Mouse (Mus musculus): ENCODE data around the gene Acadvl. TPM values are rescaled to one million over a fixed set of nuclear protein-coding genes. Genes with fewer than 3 reads are reported as not detected.

Gene Acadvl
- 56.3 and 61.6 TPM in 2 replicates for polyA plus RNA-seq (2015; fragmentation: Nextera tagmentation; extraction: Ambion mirVana)

- peak within 1 kb of the TSS; percentile 78 for H3K4me2 ChIP-seq (ENCODE audit: low read length)
- peaks cover 22% of the 10 kb centered on the region for H3K36me3 ChIP-seq (ENCODE audit: control insufficient read depth, insufficient read depth, low read length)
- H3K9me3 ChIP-seq (replicated peaks; ENCODE audit: control insufficient read depth, low read length, poor library complexity, severe bottlenecking) = no peaks in the 10 kb centered on the region
- H3K27me3 ChIP-seq (ENCODE audit: control insufficient read depth, insufficient read depth, low read depth, low read length) = no peaks in the 10 kb centered on the region
- peak within 1 kb of the TSS; percentile 81 for H3K27ac ChIP-seq (ENCODE audit: low read length)
- H3K9ac ChIP-seq (ENCODE audit: low read depth, low read length) = peak within 1 kb of the TSS; percentile 79
- ATAC-seq = peak; percentile 83
- under 1% methylated on average over 35 of the region's 35 CpGs for WGBS
- H3K4me3 ChIP-seq (ENCODE audit: low read depth, low read length) = peak within 1 kb of the TSS; percentile 54
- H3K4me1 ChIP-seq (ENCODE audit: control insufficient read depth, insufficient read depth, low read length) = peaks cover 31% of the 10 kb centered on the region
These were observed at the start of gene Acadvl for GRCm38 (mm10) chr11:70014880-70015558. Gene Acadvl, minus strand, starts transcription at chr11:70015411.

GRCm38 (mm10) chr11:70063053-70063452, 47.8 kb upstream of the Acadvl start:
- H3K9me3 ChIP-seq (replicated peaks; ENCODE audit: control insufficient read depth, low read length, poor library complexity, severe bottlenecking) = no peaks in the 10 kb centered on the region
- no peaks in the 10 kb centered on the region for H3K4me1 ChIP-seq (ENCODE audit: control insufficient read depth, insufficient read depth, low read length)
- H3K36me3 ChIP-seq (ENCODE audit: control insufficient read depth, insufficient read depth, low read length) = no peaks in the 10 kb centered on the region
- WGBS = 60% methylated on average over 3 of the region's 3 CpGs
- no peak overlapping the region for H3K4me2 ChIP-seq (ENCODE audit: low read length)
- ATAC-seq = no peak
- no peak overlapping the region for H3K4me3 ChIP-seq (ENCODE audit: low read depth, low read length)
- no peaks in the 10 kb centered on the region for H3K27me3 ChIP-seq (ENCODE audit: control insufficient read depth, insufficient read depth, low read depth, low read length)
- H3K9ac ChIP-seq (ENCODE audit: low read depth, low read length) = no peak overlapping the region
- no peak overlapping the region for H3K27ac ChIP-seq (ENCODE audit: low read length)

GRCm38 (mm10) chr11:70059930-70060329, 44.7 kb upstream of the Acadvl start:
- Histone ChIP-seq H3K4me1 (ENCODE audit: control insufficient read depth, insufficient read depth, low read length) (peaks cover 4% of the 10 kb centered on the region; the same call in 1 of the 2 replicates), H3K4me2 (ENCODE audit: low read length) (no peak overlapping the region), H3K4me3 (ENCODE audit: low read depth, low read length) (no peak overlapping the region), H3K36me3 (ENCODE audit: control insufficient read depth, insufficient read depth, low read length) (no peaks in the 10 kb centered on the region), H3K9ac (ENCODE audit: low read depth, low read length) (no peak overlapping the region), H3K9me3 (replicated peaks; ENCODE audit: control insufficient read depth, low read length, poor library complexity, severe bottlenecking) (no peaks in the 10 kb centered on the region), H3K27me3 (ENCODE audit: control insufficient read depth, insufficient read depth, low read depth, low read length) (no peaks in the 10 kb centered on the region), H3K27ac (ENCODE audit: low read length) (no peak overlapping the region)
- no peak for ATAC-seq
- WGBS = 68% methylated on average over 6 of the region's 6 CpGs

GRCm38 (mm10) chr11:70057805-70058204, 42.6 kb upstream of the Acadvl start:
- H3K36me3 ChIP-seq (ENCODE audit: control insufficient read depth, insufficient read depth, low read length) = no peaks in the 10 kb centered on the region
- no peaks in the 10 kb centered on the region for H3K27me3 ChIP-seq (ENCODE audit: control insufficient read depth, insufficient read depth, low read depth, low read length)
- no peak for ATAC-seq
- H3K4me1 ChIP-seq (ENCODE audit: control insufficient read depth, insufficient read depth, low read length) = peaks cover 4% of the 10 kb centered on the region; the same call in 1 of the 2 replicates
- no peak overlapping the region for H3K9ac ChIP-seq (ENCODE audit: low read depth, low read length)
- H3K9me3 ChIP-seq (replicated peaks; ENCODE audit: control insufficient read depth, low read length, poor library complexity, severe bottlenecking) = no peaks in the 10 kb centered on the region
- H3K27ac ChIP-seq (ENCODE audit: low read length) = no peak overlapping the region
- H3K4me3 ChIP-seq (ENCODE audit: low read depth, low read length) = no peak overlapping the region
- WGBS = 82% methylated on average over 9 of the region's 9 CpGs
- H3K4me2 ChIP-seq (ENCODE audit: low read length) = no peak overlapping the region

- Histone ChIP-seq H3K4me2 (ENCODE audit: low read length) (peak overlapping the region; percentile 37), H3K36me3 (ENCODE audit: control insufficient read depth, insufficient read depth, low read length) (no peaks in the 10 kb centered on the region), H3K9ac (ENCODE audit: low read depth, low read length) (peak overlapping the region; percentile 31; the same call in 1 of the 2 replicates), H3K4me3 (ENCODE audit: low read depth, low read length) (no peak overlapping the region), H3K27ac (ENCODE audit: low read length) (no peak overlapping the region), H3K9me3 (replicated peaks; ENCODE audit: control insufficient read depth, low read length, poor library complexity, severe bottlenecking) (no peaks in the 10 kb centered on the region), H3K27me3 (ENCODE audit: control insufficient read depth, insufficient read depth, low read depth, low read length) (no peaks in the 10 kb centered on the region), H3K4me1 (ENCODE audit: control insufficient read depth, insufficient read depth, low read length) (peaks cover 4% of the 10 kb centered on the region; the same call in 1 of the 2 replicates)
- 27% methylated on average over 18 of the region's 18 CpGs for WGBS
- ATAC-seq = peak; percentile 73; the same call in 1 of the 2 replicates
These were observed 40.5 kb upstream of the Acadvl start for GRCm38 (mm10) chr11:70055618-70056214.

GRCm38 (mm10) chr11:70053898-70054570, 38.8 kb upstream of the Acadvl start, which contains the start of gene Asgr1:
Gene Asgr1, plus strand, starts transcription at chr11:70054085.
- Histone ChIP-seq H3K4me3 (ENCODE audit: low read depth, low read length) (no peak within 1 kb of the TSS), H3K27ac (ENCODE audit: low read length) (no peak within 1 kb of the TSS), H3K27me3 (ENCODE audit: control insufficient read depth, insufficient read depth, low read depth, low read length) (no peaks in the 10 kb centered on the region), H3K4me2 (ENCODE audit: low read length) (no peak within 1 kb of the TSS), H3K36me3 (ENCODE audit: control insufficient read depth, insufficient read depth, low read length) (no peaks in the 10 kb centered on the region), H3K9me3 (replicated peaks; ENCODE audit: control insufficient read depth, low read length, poor library complexity, severe bottlenecking) (no peaks in the 10 kb centered on the region), H3K4me1 (ENCODE audit: control insufficient read depth, insufficient read depth, low read length) (peaks cover 4% of the 10 kb centered on the region; the same call in 1 of the 2 replicates), H3K9ac (ENCODE audit: low read depth, low read length) (no peak within 1 kb of the TSS; the same call in 1 of the 2 replicates)
- 86% methylated on average over 10 of the region's 10 CpGs for WGBS
- ATAC-seq = no peak

- Histone ChIP-seq H3K4me3 (ENCODE audit: low read depth, low read length) (no peak overlapping the region), H3K4me1 (ENCODE audit: control insufficient read depth, insufficient read depth, low read length) (peaks cover 4% of the 10 kb centered on the region; the same call in 1 of the 2 replicates), H3K9me3 (replicated peaks; ENCODE audit: control insufficient read depth, low read length, poor library complexity, severe bottlenecking) (no peaks in the 10 kb centered on the region), H3K9ac (ENCODE audit: low read depth, low read length) (no peak overlapping the region), H3K27me3 (ENCODE audit: control insufficient read depth, insufficient read depth, low read depth, low read length) (no peaks in the 10 kb centered on the region), H3K4me2 (ENCODE audit: low read length) (no peak overlapping the region), H3K36me3 (ENCODE audit: control insufficient read depth, insufficient read depth, low read length) (no peaks in the 10 kb centered on the region), H3K27ac (ENCODE audit: low read length) (no peak overlapping the region)
- no peak for ATAC-seq
- WGBS = 80% methylated on average over 7 of the region's 7 CpGs
These were observed 37.9 kb upstream of the Acadvl start for GRCm38 (mm10) chr11:70053156-70053555.

- no peak overlapping the region for H3K9ac ChIP-seq (ENCODE audit: low read depth, low read length)
- no peak for ATAC-seq
- H3K36me3 ChIP-seq (ENCODE audit: control insufficient read depth, insufficient read depth, low read length) = peaks cover 2% of the 10 kb centered on the region
- no peaks in the 10 kb centered on the region for H3K9me3 ChIP-seq (replicated peaks; ENCODE audit: control insufficient read depth, low read length, poor library complexity, severe bottlenecking)
- WGBS = 60% methylated on average over 10 of the region's 10 CpGs
- no peak overlapping the region for H3K4me2 ChIP-seq (ENCODE audit: low read length)
- H3K27ac ChIP-seq (ENCODE audit: low read length) = no peak overlapping the region
- no peak overlapping the region for H3K4me3 ChIP-seq (ENCODE audit: low read depth, low read length)
- H3K4me1 ChIP-seq (ENCODE audit: control insufficient read depth, insufficient read depth, low read length) = no peaks in the 10 kb centered on the region
- no peaks in the 10 kb centered on the region for H3K27me3 ChIP-seq (ENCODE audit: control insufficient read depth, insufficient read depth, low read depth, low read length)
These were observed 34.6 kb upstream of the Acadvl start for GRCm38 (mm10) chr11:70049816-70050215.

- H3K4me2 ChIP-seq (ENCODE audit: low read length) = no peak overlapping the region
- peaks cover 6% of the 10 kb centered on the region for H3K36me3 ChIP-seq (ENCODE audit: control insufficient read depth, insufficient read depth, low read length)
- no peaks in the 10 kb centered on the region for H3K9me3 ChIP-seq (replicated peaks; ENCODE audit: control insufficient read depth, low read length, poor library complexity, severe bottlenecking)
- H3K4me1 ChIP-seq (ENCODE audit: control insufficient read depth, insufficient read depth, low read length) = no peaks in the 10 kb centered on the region
- no peak overlapping the region for H3K27ac ChIP-seq (ENCODE audit: low read length)
- no peak overlapping the region for H3K4me3 ChIP-seq (ENCODE audit: low read depth, low read length)
- ATAC-seq = no peak
- H3K27me3 ChIP-seq (ENCODE audit: control insufficient read depth, insufficient read depth, low read depth, low read length) = no peaks in the 10 kb centered on the region
- WGBS = 76% methylated on average over 6 of the region's 6 CpGs
- no peak overlapping the region for H3K9ac ChIP-seq (ENCODE audit: low read depth, low read length)
These were observed 34.2 kb upstream of the Acadvl start for GRCm38 (mm10) chr11:70049366-70049765.

Measured in midbrain, embryonic 16.5 days (tissue).